Mouse (Mus musculus): ENCODE results near the gene Cdhr2. TPM values are rescaled to one million over a fixed set of nuclear protein-coding genes. Genes with fewer than 3 reads are reported as not detected.

The Cdhr2 gene
- polyA plus RNA-seq, 1 experiment from 2014 or later = not detected

GRCm38 (mm10) chr13:54675895-54676590 is 25.2 kb upstream of the Cdhr2 start:
- Histone ChIP-seq H3K9me3 (ENCODE audit: low read length) (no peaks in the 10 kb centered on the region), H3K27ac (ENCODE audit: low read length) (no peak overlapping the region), H3K36me3 (ENCODE audit: insufficient read depth, low read length) (peaks cover 15% of the 10 kb centered on the region; the same call in 1 of the 2 replicates), H3K9ac (replicated peaks; ENCODE audit: low read depth) (no peak overlapping the region), H3K4me3 (ENCODE audit: low read depth, low read length) (no peak overlapping the region), H3K4me1 (ENCODE audit: insufficient read depth, low read depth, low read length) (no peaks in the 10 kb centered on the region), H3K4me2 (replicated peaks; ENCODE audit: low read depth, low read length) (no peak overlapping the region), H3K27me3 (replicated peaks; ENCODE audit: insufficient read depth, low read length) (no peaks in the 10 kb centered on the region)
- TF ChIP-seq CTCF (IDR thresholded peaks at IDR 0.05) (no peak), EP300 (IDR thresholded peaks at IDR 0.05) (no peak)
- DNase-seq (ENCODE audit: low spot score) = peak; percentile 60
- WGBS = 42% methylated on average over 11 of the region's 11 CpGs
- peak; percentile 64 for ATAC-seq

GRCm38 (mm10) chr13:54678263-54678662 is 23.0 kb upstream of the Cdhr2 start:
- Histone ChIP-seq H3K9ac (replicated peaks; ENCODE audit: low read depth) (no peak overlapping the region), H3K27ac (ENCODE audit: low read length) (no peak overlapping the region), H3K4me3 (ENCODE audit: low read depth, low read length) (no peak overlapping the region), H3K27me3 (replicated peaks; ENCODE audit: insufficient read depth, low read length) (no peaks in the 10 kb centered on the region), H3K36me3 (ENCODE audit: insufficient read depth, low read length) (peaks cover 35% of the 10 kb centered on the region), H3K4me2 (replicated peaks; ENCODE audit: low read depth, low read length) (no peak overlapping the region), H3K9me3 (ENCODE audit: low read length) (no peaks in the 10 kb centered on the region), H3K4me1 (ENCODE audit: insufficient read depth, low read depth, low read length) (no peaks in the 10 kb centered on the region)
- DNase-seq (ENCODE audit: low spot score) (no peak), ATAC-seq (no peak)
- TF ChIP-seq CTCF (IDR thresholded peaks at IDR 0.05) (no peak), EP300 (IDR thresholded peaks at IDR 0.05) (no peak)
- WGBS = 76% methylated on average over 4 of the region's 4 CpGs

GRCm38 (mm10) chr13:54680184-54680853 is 20.9 kb upstream of the Cdhr2 start:
- Histone ChIP-seq H3K27me3 (replicated peaks; ENCODE audit: insufficient read depth, low read length) (no peaks in the 10 kb centered on the region), H3K4me1 (ENCODE audit: insufficient read depth, low read depth, low read length) (no peaks in the 10 kb centered on the region), H3K9ac (replicated peaks; ENCODE audit: low read depth) (no peak overlapping the region), H3K9me3 (ENCODE audit: low read length) (no peaks in the 10 kb centered on the region), H3K36me3 (ENCODE audit: insufficient read depth, low read length) (peaks cover 44% of the 10 kb centered on the region), H3K27ac (ENCODE audit: low read length) (no peak overlapping the region), H3K4me2 (replicated peaks; ENCODE audit: low read depth, low read length) (no peak overlapping the region), H3K4me3 (ENCODE audit: low read depth, low read length) (no peak overlapping the region)
- WGBS = 75% methylated on average over 17 of the region's 17 CpGs
- no peak for DNase-seq (ENCODE audit: low spot score)
- TF ChIP-seq EP300 (IDR thresholded peaks at IDR 0.05) = no peak
- ATAC-seq = no peak

GRCm38 (mm10) chr13:54681291-54681690 is 20.0 kb upstream of the Cdhr2 start:
- no peaks in the 10 kb centered on the region for H3K9me3 ChIP-seq (ENCODE audit: low read length)
- no peak overlapping the region for H3K4me2 ChIP-seq (replicated peaks; ENCODE audit: low read depth, low read length)
- H3K4me1 ChIP-seq (ENCODE audit: insufficient read depth, low read depth, low read length) = peaks cover 9% of the 10 kb centered on the region; the same call in 1 of the 2 replicates
- DNase-seq (ENCODE audit: low spot score) (no peak), ATAC-seq (no peak)
- H3K27me3 ChIP-seq (replicated peaks; ENCODE audit: insufficient read depth, low read length) = no peaks in the 10 kb centered on the region
- H3K36me3 ChIP-seq (ENCODE audit: insufficient read depth, low read length) = peaks cover 44% of the 10 kb centered on the region
- no peak overlapping the region for H3K27ac ChIP-seq (ENCODE audit: low read length)
- H3K9ac ChIP-seq (replicated peaks; ENCODE audit: low read depth) = no peak overlapping the region
- WGBS = 85% methylated on average over 6 of the region's 8 CpGs
- H3K4me3 ChIP-seq (ENCODE audit: low read depth, low read length) = no peak overlapping the region
- no peak for TF ChIP-seq EP300 (IDR thresholded peaks at IDR 0.05)
- no peak for TF ChIP-seq CTCF (IDR thresholded peaks at IDR 0.05)

- DNase-seq (ENCODE audit: low spot score) (no peak), ATAC-seq (no peak)
- Histone ChIP-seq H3K4me3 (ENCODE audit: low read depth, low read length) (no peak overlapping the region), H3K27me3 (replicated peaks; ENCODE audit: insufficient read depth, low read length) (no peaks in the 10 kb centered on the region), H3K9me3 (ENCODE audit: low read length) (no peaks in the 10 kb centered on the region), H3K36me3 (ENCODE audit: insufficient read depth, low read length) (peaks cover 44% of the 10 kb centered on the region), H3K4me1 (ENCODE audit: insufficient read depth, low read depth, low read length) (peaks cover 15% of the 10 kb centered on the region; the same call in 1 of the 2 replicates), H3K9ac (replicated peaks; ENCODE audit: low read depth) (no peak overlapping the region), H3K27ac (ENCODE audit: low read length) (no peak overlapping the region), H3K4me2 (replicated peaks; ENCODE audit: low read depth, low read length) (no peak overlapping the region)
- 88% methylated on average over 3 of the region's 3 CpGs for WGBS
- TF ChIP-seq CTCF (IDR thresholded peaks at IDR 0.05) (no peak), EP300 (IDR thresholded peaks at IDR 0.05) (no peak)
These were observed 18.0 kb upstream of the Cdhr2 start for GRCm38 (mm10) chr13:54683301-54683700.

GRCm38 (mm10) chr13:54684140-54684896 is 16.9 kb upstream of the Cdhr2 start:
- Histone ChIP-seq H3K27me3 (replicated peaks; ENCODE audit: insufficient read depth, low read length) (no peaks in the 10 kb centered on the region), H3K27ac (ENCODE audit: low read length) (no peak overlapping the region), H3K4me2 (replicated peaks; ENCODE audit: low read depth, low read length) (no peak overlapping the region), H3K4me1 (ENCODE audit: insufficient read depth, low read depth, low read length) (peaks cover 15% of the 10 kb centered on the region; the same call in 1 of the 2 replicates), H3K9me3 (ENCODE audit: low read length) (no peaks in the 10 kb centered on the region), H3K9ac (replicated peaks; ENCODE audit: low read depth) (no peak overlapping the region), H3K4me3 (ENCODE audit: low read depth, low read length) (no peak overlapping the region), H3K36me3 (ENCODE audit: insufficient read depth, low read length) (peaks cover 44% of the 10 kb centered on the region)
- DNase-seq (ENCODE audit: low spot score) (no peak), ATAC-seq (no peak)
- TF ChIP-seq EP300 (IDR thresholded peaks at IDR 0.05) = no peak
- TF ChIP-seq CTCF (IDR thresholded peaks at IDR 0.05) = no peak
- 74% methylated on average over 3 of the region's 3 CpGs for WGBS

Data from lung, postnatal 0 days (tissue).